Mouse (Mus musculus) spleen, adult 2 months (tissue): ENCODE data around the gene Lpin2.

Experiments
- CTCF ChIP-seq: fragments of 200-500 bp; IDR thresholded peaks from 2 replicates; pipeline ENCODE4 v1.5.1; 2011; ENCODE audit warnings: mild to moderate bottlenecking, inconsistent platforms; ENCODE audit not compliant: insufficient read depth, insufficient read length, insufficient replicate concordance; ENCODE audit errors: extremely low read depth
- POLR2A ChIP-seq: fragments of 200-500 bp; IDR thresholded peaks from 2 replicates; pipeline ENCODE4 v1.6.1; 2011; ENCODE audit warnings: low read depth, low read length, inconsistent platforms

DNA sequence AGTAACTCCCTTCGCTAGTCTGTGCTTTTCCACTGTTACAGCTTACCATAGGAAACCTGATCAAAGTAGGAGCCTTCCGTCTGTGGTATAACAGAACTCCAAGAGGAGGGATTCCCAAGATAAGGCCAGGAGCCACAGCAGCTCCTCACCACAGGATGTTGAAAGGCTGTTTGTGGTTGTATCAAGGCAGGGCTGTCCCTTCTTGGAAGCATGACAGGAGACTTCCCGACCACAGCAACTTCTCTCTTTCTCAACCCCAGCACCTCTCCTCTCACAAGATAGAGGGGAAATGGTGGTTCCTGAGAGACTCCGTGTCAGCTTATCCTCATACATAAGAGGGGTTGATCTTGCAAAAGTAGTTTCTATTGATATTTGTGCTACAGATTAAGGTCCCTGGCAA is 82.4 kb downstream of the Lpin2 start:
- TF ChIP-seq CTCF = no peak
- no peak for TF ChIP-seq POLR2A
